Mouse (Mus musculus) kidney, embryonic 14.5 days (tissue): ENCODE measurements around the gene Lysmd3. TPM values are rescaled to one million over a fixed set of nuclear protein-coding genes. Genes with fewer than 3 reads are reported as not detected.

Experiments
- ATAC-seq: fragments of 200-750 bp; cut with Nextera tagmentation; 2 replicates; pipeline ENCODE4 v1.8.0; 2017; ENCODE audit warnings: moderate number of reproducible peaks, mild to moderate bottlenecking, moderate TSS enrichment, moderate library complexity; ENCODE audit not compliant: low FRiP score, low TSS enrichment
- H3K27ac ChIP-seq: fragments of 300-500 bp; sonication (generic); 2 replicates; pipeline ENCODE4 v1.5.1; 2014; ENCODE audit warnings: low read depth, mild to moderate bottlenecking, low read length, moderate library complexity, mixed read lengths
- H3K27me3 ChIP-seq: fragments of 300-500 bp; sonication (generic); 2 replicates; pipeline ENCODE4 v1.6.1; 2014; ENCODE audit warnings: mild to moderate bottlenecking, low read length; ENCODE audit not compliant: control insufficient read depth, insufficient read depth
- H3K36me3 ChIP-seq: fragments of 300-500 bp; sonication (generic); 2 replicates; pipeline ENCODE4 v1.6.1; 2014; ENCODE audit warnings: low read length, mixed read lengths; ENCODE audit not compliant: control insufficient read depth, insufficient read depth
- H3K4me1 ChIP-seq: fragments of 300-500 bp; sonication (generic); 2 replicates; pipeline ENCODE4 v1.6.1; 2014; ENCODE audit warnings: low read length, mixed read lengths; ENCODE audit not compliant: control insufficient read depth, insufficient read depth
- H3K4me2 ChIP-seq: fragments of 300-500 bp; sonication (generic); replicated peaks from 2 replicates; pipeline ENCODE4 v1.6.1; 2014; ENCODE audit warnings: low read depth, mild to moderate bottlenecking, low read length
- H3K4me3 ChIP-seq: fragments of 300-500 bp; sonication (generic); 2 replicates; pipeline ENCODE4 v1.5.1; 2014; ENCODE audit warnings: mild to moderate bottlenecking, low read length
- H3K9ac ChIP-seq: fragments of 300-500 bp; sonication (generic); 2 replicates; pipeline ENCODE4 v1.6.1; 2014; ENCODE audit warnings: low read depth, mild to moderate bottlenecking, low read length, moderate library complexity
- H3K9me3 ChIP-seq: fragments of 300-500 bp; sonication (generic); 2 replicates; pipeline ENCODE4 v1.6.1; 2016; ENCODE audit warnings: low read length; ENCODE audit not compliant: control insufficient read depth
- WGBS: fragments of 180-500 bp; shearing (Covaris S2); extraction: QIAGEN DNeasy Blood & Tissue Kit; methylation state at CpG from one replicate; pipeline ENCODE4 v1.1.7; 2014; 5-methylcytosine and 5-hydroxymethylcytosine counted together
- polyA plus RNA-seq: library from polyadenylated mRNA; unstranded; fragments of >200 nt; fragmentation: Nextera tagmentation; extraction: Ambion mirVana; gene quantifications from 2 replicates; pipeline ENCODE4 v1.2.1, GENCODE M21; 2014

The Lysmd3 gene
- polyA plus RNA-seq, 1 experiment from 2014 or later: 27.0 TPM

- peak overlapping the region; percentile 73; the same call in 1 of the 2 replicates for H3K27ac ChIP-seq
- no peaks in the 10 kb centered on the region for H3K36me3 ChIP-seq
- H3K4me2 ChIP-seq: peak overlapping the region; percentile 97
- peak overlapping the region; percentile 62 for H3K9ac ChIP-seq
- no peaks in the 10 kb centered on the region for H3K9me3 ChIP-seq
- H3K4me3 ChIP-seq: peak overlapping the region; percentile 78
- H3K4me1 ChIP-seq: no peaks in the 10 kb centered on the region; the same call in 1 of the 2 replicates
- peak; percentile 65 for ATAC-seq
- 1% methylated on average over 42 of the region's 42 CpGs for WGBS
- H3K27me3 ChIP-seq: no peaks in the 10 kb centered on the region
Measured at GRCm38 (mm10) chr13:81711546-81712371, 54.3 kb downstream of the Lysmd3 start.

- WGBS: 94% methylated on average over 1 of the region's 1 CpGs
Measured at GRCm38 (mm10) chr13:81713896-81714295, 56.4 kb downstream of the Lysmd3 start.

More at GRCm38 (mm10) chr13:81713896-81714295, 56.4 kb downstream of the Lysmd3 start:
- H3K27me3 ChIP-seq: no peaks in the 10 kb centered on the region
- H3K27ac ChIP-seq: no peak overlapping the region
- H3K4me3 ChIP-seq: no peak overlapping the region
- H3K4me2 ChIP-seq: no peak overlapping the region
- no peaks in the 10 kb centered on the region for H3K36me3 ChIP-seq
- H3K4me1 ChIP-seq: no peaks in the 10 kb centered on the region; the same call in 1 of the 2 replicates
- H3K9me3 ChIP-seq: no peaks in the 10 kb centered on the region
- no peak overlapping the region for H3K9ac ChIP-seq
- no peak for ATAC-seq

Other genes with a start within 250 kb of the Lysmd3 start
- gene Adgrv1, start 24.5 kb upstream of the Lysmd3 start, polyA plus RNA-seq: 4.0 and 4.6 TPM in 2 replicates
- 14.4 and 15.0 TPM in 2 replicates for gene Polr3g, start 53.4 kb downstream of the Lysmd3 start, polyA plus RNA-seq
- gene Mblac2, start 53.7 kb downstream of the Lysmd3 start, polyA plus RNA-seq: 5.1 and 7.1 TPM in 2 replicates
- gene Cetn3, start 125.4 kb downstream of the Lysmd3 start, polyA plus RNA-seq: 275 and 385 TPM in 2 replicates